Mouse (Mus musculus) spleen, adult 2 months (tissue): ENCODE results near the gene Cep112.

Experiments
- CTCF ChIP-seq: fragments of 200-500 bp; IDR thresholded peaks from 2 replicates; pipeline ENCODE4 v1.5.1; 2011; ENCODE audit warnings: mild to moderate bottlenecking, inconsistent platforms; ENCODE audit not compliant: insufficient read depth, insufficient read length, insufficient replicate concordance; ENCODE audit errors: extremely low read depth
- POLR2A ChIP-seq: fragments of 200-500 bp; IDR thresholded peaks from 2 replicates; pipeline ENCODE4 v1.6.1; 2011; ENCODE audit warnings: low read depth, low read length, inconsistent platforms

DNA sequence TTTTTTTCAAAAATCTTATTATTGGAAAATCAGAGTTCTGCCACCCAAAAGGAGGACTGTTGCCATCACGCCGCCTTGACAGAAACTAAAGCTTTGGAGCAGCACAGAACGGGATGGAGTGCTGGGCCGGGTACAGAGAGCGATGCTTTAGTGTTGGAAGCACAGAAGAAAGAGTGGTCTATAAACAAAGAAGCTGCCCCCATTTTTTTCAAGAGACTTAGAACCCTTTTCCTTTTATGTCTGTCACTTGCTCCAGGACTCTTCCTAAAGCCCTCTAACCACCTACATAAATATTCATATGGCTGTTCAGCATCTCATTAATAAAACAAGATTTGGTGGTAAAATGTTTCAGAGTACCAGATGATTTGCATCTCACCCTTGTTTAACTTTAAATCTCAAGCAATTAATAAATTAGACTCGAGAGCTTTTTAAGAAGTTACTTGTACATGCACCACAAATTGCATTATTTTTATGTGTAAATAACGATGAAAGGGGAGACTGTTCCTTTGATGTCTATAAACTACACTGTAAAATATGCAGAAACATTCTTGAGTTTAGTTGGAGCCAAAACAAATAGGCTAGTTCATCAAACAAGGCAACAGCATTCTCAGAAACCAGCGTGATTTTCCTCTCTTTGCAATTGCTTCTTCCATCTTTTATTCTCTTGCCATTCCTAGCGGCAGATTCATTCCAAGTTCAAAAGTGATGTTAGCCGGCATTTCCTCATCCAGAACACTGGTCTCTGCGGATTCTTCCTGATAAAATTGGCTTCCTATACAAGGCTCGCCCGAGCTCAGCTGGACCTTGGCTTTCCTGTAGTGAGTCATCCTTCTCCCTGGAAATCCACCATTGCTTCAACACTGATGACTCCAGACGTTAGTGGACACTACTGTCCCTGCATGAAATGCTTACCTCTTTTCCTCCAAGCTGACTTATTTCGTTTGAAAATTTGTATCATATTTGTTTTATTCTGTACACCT, 355.6 kb downstream of the Cep112 start:
- no peak for TF ChIP-seq CTCF
- TF ChIP-seq POLR2A = no peak
